Mouse (Mus musculus): ENCODE results near the gene Usp29.

DNA sequence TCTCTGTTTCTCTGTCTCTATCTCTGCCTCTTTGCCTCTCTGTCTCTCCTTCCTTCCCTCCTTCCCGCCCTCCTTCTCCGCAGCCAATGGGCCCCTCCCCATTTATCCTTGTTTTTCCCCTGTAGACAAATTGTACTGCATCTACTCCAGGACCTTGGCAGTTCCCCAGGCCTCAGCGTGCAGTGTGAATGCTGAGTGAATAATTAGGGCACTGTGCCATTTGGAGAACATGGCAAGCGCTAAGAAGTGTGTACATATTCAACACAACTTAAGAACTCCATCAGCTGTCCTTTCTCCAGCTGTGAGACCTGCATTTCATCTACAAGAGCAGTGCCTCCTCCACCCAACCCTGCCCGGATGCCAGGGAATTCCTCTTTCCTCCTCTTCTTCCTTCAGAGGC is 110.5 kb downstream of the Usp29 start:
- TF ChIP-seq CTCF (IDR thresholded peaks at IDR 0.05; ENCODE audit: low read depth) (no peak), EP300 (IDR thresholded peaks at IDR 0.05; ENCODE audit: low read depth) (no peak)

All from liver, embryonic 14.5 days (tissue).